Mouse (Mus musculus) liver, adult 2 months (tissue): ENCODE measurements around the gene Fam78a. TPM values are rescaled to one million over a fixed set of nuclear protein-coding genes. Genes with fewer than 3 reads are reported as not detected.

Experiments
- DNase-seq: peaks from one replicate; pipeline ENCODE4 v3.0.0-alpha.2; 2011; ENCODE audit warnings: low read depth, low spot score; ENCODE audit errors: extremely low read depth
- H3K27ac ChIP-seq: fragments of 200-500 bp; replicated peaks from 2 replicates; pipeline ENCODE4 v1.5.1; 2012; ENCODE audit warnings: low read depth, mild to moderate bottlenecking, control low read depth, inconsistent platforms, low read length; ENCODE audit not compliant: insufficient read depth
- H3K27me3 ChIP-seq: fragments of 200-500 bp; 2 replicates; pipeline ENCODE4 v1.6.1; 2012; ENCODE audit warnings: mild to moderate bottlenecking, moderate library complexity, low read length, inconsistent platforms; ENCODE audit not compliant: control insufficient read depth, insufficient read depth
- H3K36me3 ChIP-seq: fragments of 200-500 bp; 2 replicates; pipeline ENCODE4 v1.6.1; 2012; ENCODE audit warnings: low read length, inconsistent platforms; ENCODE audit not compliant: control insufficient read depth, insufficient read depth
- H3K4me1 ChIP-seq: fragments of 200-500 bp; 2 replicates; pipeline ENCODE4 v1.6.1; 2011; ENCODE audit warnings: low read length; ENCODE audit not compliant: control insufficient read depth, insufficient read depth
- H3K4me3 ChIP-seq: fragments of 200-500 bp; 2 replicates; pipeline ENCODE4 v1.5.1; 2011; ENCODE audit warnings: low read depth, mild to moderate bottlenecking, control low read depth, low read length, moderate library complexity; ENCODE audit not compliant: insufficient read depth
- H3K79me2 ChIP-seq: fragments of 200-500 bp; 2 replicates; pipeline ENCODE4 v1.6.1; 2012; ENCODE audit warnings: inconsistent platforms, mild to moderate bottlenecking, low read length, moderate library complexity; ENCODE audit not compliant: control insufficient read depth, insufficient read depth
- H3K9ac ChIP-seq: fragments of 200-500 bp; 2 replicates; pipeline ENCODE4 v1.6.1; 2012; ENCODE audit warnings: low read depth, mild to moderate bottlenecking, control low read depth, inconsistent platforms, low read length
- CTCF ChIP-seq: fragments of 200-500 bp; IDR thresholded peaks from 2 replicates; pipeline ENCODE4 v1.5.1; 2011; ENCODE audit warnings: low read depth, low read length, control low read depth
- POLR2A ChIP-seq: fragments of 200-500 bp; IDR thresholded peaks from 2 replicates; pipeline ENCODE4 v1.6.1; 2011; ENCODE audit warnings: low read length, control low read depth; ENCODE audit not compliant: insufficient read depth; ENCODE audit errors: extremely low read depth
- WGBS: fragments of 180-500 bp; shearing (Covaris S2); methylation state at CpG from one replicate; pipeline ENCODE4 v1.1.7; 2018; 5-methylcytosine and 5-hydroxymethylcytosine counted together
- polyA plus RNA-seq: library from polyadenylated mRNA; depleted of rRNA; stranded (reverse); fragments of >200 nt; gene quantifications from 2 replicates; pipeline ENCODE4 v1.2.3, GENCODE M21; 2012; rRNA removed
- total RNA-seq: library from RNA; depleted of rRNA; stranded (reverse); fragments of >200 nt; gene quantifications from 2 replicates; pipeline ENCODE4 v1.2.3, GENCODE M21; 2014; rRNA removed

The Fam78a gene
- total RNA-seq (0.37 and 0.40 TPM in 2 replicates), polyA plus RNA-seq (0.54 and 0.87 TPM in 2 replicates)

DNA sequence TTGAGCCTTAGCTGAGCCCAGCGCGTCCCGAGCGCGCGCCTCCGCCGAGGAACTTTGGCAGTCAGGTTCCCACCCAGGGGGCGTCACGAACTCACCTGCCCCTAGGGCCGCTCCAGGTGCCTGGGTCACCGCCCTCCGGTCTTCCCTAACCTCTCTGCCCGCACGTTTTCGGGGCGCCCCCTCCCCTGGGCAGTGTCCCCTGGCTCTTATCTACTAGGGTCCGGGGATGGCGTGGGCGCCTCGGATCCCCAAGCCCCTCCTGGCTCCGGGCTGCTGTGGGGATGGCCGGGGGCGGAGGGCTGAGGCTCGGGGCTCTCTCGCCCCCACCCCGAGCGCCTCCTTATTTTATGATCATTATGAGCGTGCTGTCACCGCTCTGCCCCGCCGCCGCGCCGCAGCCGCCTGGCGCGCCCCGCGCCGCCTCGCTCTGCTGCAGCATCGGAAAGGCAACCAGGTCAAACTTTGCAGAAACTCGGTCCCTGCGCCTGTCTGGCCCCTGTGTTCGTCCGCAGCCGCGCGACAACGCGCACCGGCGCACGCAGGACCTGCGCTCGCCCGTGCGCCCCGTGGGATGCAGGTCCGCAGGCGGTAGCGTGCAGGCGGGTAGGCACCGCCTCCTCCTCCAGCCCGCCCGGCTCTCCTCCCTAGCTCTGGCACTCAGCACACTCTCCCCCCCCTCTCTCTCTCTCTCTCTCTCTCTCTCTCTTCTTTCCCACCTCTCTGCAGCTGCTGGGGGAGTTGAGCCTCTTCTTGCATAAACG, at the start of gene Fam78a:
TSS of gene Fam78a (minus strand) at position 747 of the 761 bp plus-strand sequence.
- Histone ChIP-seq H3K4me1 (no peaks in the 10 kb centered on the region), H3K36me3 (no peaks in the 10 kb centered on the region), H3K79me2 (no peaks in the 10 kb centered on the region), H3K27me3 (peaks cover 16% of the 10 kb centered on the region), H3K27ac (no peak within 1 kb of the TSS), H3K9ac (peak within 1 kb of the TSS; percentile 77), H3K4me3 (peak within 1 kb of the TSS; percentile 80)
- TF ChIP-seq POLR2A (no peak), CTCF (no peak)
- WGBS = 1% methylated on average over 67 of the region's 68 CpGs
- DNase-seq = no peak

DNA sequence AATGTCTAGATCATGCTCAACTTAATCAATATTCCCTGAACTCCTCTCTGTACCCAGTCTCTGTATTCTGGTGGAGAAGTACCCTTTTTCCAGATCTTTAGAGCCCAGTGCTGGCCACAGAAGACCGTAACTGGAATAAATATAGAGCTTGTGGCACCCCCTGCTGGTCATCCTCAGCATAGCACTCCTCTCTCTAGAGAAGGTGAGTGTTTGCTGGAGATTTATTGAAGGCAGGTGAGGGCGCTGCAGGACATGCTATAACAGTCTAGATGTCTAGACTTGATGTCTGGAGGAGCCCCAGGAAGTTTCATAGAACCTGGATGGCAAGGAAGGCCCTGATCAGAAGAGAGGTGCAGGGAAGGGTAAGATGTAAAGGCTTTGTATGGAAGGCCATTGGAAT, 49.4 kb upstream of the Fam78a start:
- WGBS = 4% methylated on average over 2 of the region's 2 CpGs
- H3K4me1 ChIP-seq = peaks cover 3% of the 10 kb centered on the region; the same call in 1 of the 2 replicates
- H3K9ac ChIP-seq = no peak overlapping the region
- no peak overlapping the region for H3K4me3 ChIP-seq
- H3K79me2 ChIP-seq = no peaks in the 10 kb centered on the region
- peak; percentile 77 for DNase-seq
- no peaks in the 10 kb centered on the region for H3K36me3 ChIP-seq
- no peaks in the 10 kb centered on the region for H3K27me3 ChIP-seq
- H3K27ac ChIP-seq = no peak overlapping the region
- TF ChIP-seq CTCF = peak; percentile 66
- no peak for TF ChIP-seq POLR2A

- Histone ChIP-seq H3K4me1 (peaks cover 5% of the 10 kb centered on the region; the same call in 1 of the 2 replicates), H3K9ac (no peak overlapping the region), H3K27ac (no peak overlapping the region), H3K4me3 (no peak overlapping the region), H3K27me3 (no peaks in the 10 kb centered on the region), H3K79me2 (no peaks in the 10 kb centered on the region), H3K36me3 (no peaks in the 10 kb centered on the region)
- WGBS = 11% methylated on average over 12 of the region's 12 CpGs
- DNase-seq = peak; percentile 92
- TF ChIP-seq CTCF (no peak), POLR2A (no peak)
Measured at GRCm38 (mm10) chr2:32132567-32132992, 47.9 kb upstream of the Fam78a start.

DNA sequence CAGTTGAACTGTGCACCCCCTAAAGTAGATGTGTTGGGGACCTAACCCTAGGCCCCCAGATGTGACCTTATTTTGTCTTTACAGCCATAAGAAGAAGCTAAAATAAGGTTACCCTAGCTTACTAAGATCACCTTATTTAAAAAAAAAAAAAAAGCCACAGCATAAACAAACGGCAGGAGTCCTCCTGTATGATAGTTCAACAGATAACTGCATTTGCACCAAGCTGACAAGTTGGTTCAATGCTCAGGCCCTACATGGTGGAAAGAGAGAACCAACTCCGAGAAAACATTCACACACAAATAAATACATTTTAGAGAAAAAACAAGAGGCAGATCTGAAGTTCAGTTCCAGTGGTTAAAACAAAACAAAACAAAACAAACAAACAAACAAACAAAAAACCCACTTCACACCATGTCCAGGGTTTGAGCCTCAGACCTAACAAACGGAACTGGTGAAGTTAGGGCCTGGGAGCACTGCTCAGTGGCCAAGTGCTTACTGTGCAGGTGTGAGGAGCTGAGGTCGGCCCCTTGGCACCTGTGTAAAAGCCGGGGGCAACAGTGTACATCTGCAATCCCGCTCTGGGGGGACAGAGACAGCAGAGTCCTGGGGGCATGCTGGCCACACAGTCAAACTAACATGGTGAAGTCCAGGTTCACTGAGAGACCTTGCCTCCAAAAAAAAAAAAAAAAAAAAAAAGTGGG, 47.4 kb upstream of the Fam78a start:
- Histone ChIP-seq H3K4me1 (peaks cover 5% of the 10 kb centered on the region; the same call in 1 of the 2 replicates), H3K36me3 (no peaks in the 10 kb centered on the region), H3K9ac (no peak overlapping the region), H3K27me3 (no peaks in the 10 kb centered on the region), H3K4me3 (no peak overlapping the region), H3K79me2 (no peaks in the 10 kb centered on the region), H3K27ac (no peak overlapping the region)
- WGBS = 77% methylated on average over 6 of the region's 6 CpGs
- DNase-seq = no peak
- TF ChIP-seq CTCF = no peak
- no peak for TF ChIP-seq POLR2A

DNA sequence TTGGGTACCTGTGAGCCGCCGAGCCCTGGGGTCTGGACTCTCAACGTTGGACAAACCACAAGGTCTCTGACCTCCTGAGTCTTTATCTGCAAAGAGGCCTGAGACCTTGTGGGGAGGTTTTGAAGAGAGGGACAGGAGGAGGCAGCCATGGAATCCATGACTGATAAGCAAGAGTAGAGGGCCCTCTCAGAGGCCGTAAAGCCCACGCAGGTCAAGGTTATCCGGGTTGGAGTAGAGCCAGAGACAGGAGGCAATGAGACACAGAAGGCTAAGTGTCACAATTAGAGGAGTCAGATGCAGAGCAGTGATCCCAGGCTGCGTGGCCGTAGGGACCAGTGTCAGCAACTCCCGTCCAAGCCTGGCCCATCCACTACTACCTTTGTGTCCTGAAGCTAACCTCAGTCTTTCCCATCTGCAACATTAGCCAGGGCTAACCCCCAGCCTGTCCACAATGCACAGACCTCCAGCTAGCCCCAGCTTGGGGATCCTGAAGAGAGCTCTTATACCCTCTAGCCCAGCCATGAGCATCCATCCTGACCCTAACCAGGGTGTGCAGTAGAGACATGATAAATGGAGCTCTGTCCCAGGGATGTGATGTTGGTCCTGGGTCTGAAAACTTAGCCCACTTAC, 46.7 kb upstream of the Fam78a start:
- no peak overlapping the region for H3K9ac ChIP-seq
- H3K4me1 ChIP-seq = peaks cover 5% of the 10 kb centered on the region; the same call in 1 of the 2 replicates
- no peak for DNase-seq
- no peak overlapping the region for H3K27ac ChIP-seq
- H3K36me3 ChIP-seq = no peaks in the 10 kb centered on the region
- no peak for TF ChIP-seq CTCF
- no peak for TF ChIP-seq POLR2A
- WGBS = 40% methylated on average over 9 of the region's 9 CpGs
- H3K79me2 ChIP-seq = no peaks in the 10 kb centered on the region
- no peak overlapping the region for H3K4me3 ChIP-seq
- no peaks in the 10 kb centered on the region for H3K27me3 ChIP-seq
